Mouse (Mus musculus): ENCODE results near the gene Klf16.

Klf16 gene

GRCm38 (mm10) chr10:80575925-80576324 is 1.2 kb downstream of the Klf16 start:
- no peak for ATAC-seq (ENCODE audit: low TSS enrichment)

DNA sequence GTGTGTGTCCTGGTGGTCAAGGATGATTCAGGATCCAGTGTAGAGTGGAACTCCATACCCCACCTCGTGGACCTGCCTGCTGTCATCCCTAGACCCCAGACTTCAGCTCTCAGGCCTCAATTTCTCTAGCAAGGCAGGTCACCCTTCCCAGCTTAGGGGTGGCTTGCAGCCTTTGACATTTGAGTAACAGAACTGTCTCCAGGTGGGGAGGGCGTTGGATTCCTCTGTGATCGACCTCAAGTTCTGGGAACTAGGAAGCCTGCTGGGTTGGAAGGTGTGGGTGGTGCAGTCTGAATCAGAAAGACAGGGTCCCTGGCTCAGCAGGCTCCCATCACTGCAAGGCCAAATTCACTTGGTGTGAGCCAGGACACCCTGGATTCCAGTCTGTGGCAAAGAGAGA is 2.2 kb downstream of the Klf16 start:
- ATAC-seq (ENCODE audit: low TSS enrichment), result no peak

DNA sequence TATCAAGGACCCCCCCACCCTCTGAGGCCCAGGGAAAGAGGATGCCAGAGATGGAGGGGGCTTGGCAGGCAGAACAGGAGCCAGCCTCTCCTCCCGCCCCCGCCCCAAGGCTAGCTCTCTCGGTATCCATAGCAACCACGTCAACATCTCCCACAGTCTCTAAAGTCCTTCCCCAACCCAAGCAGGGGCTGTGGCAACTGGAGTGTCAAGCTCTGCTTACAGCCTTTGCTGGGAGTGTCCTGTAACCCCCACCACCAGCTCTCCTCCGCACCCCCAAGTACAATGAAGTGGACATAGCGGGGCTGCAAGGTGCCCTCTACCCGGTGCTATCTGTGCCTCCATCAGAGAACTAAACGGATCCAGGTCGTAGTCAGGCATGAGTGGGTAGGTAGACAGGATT is 3.2 kb downstream of the Klf16 start:
- peak; percentile 29; the same call in 1 of the 2 replicates for ATAC-seq (ENCODE audit: low TSS enrichment)

DNA sequence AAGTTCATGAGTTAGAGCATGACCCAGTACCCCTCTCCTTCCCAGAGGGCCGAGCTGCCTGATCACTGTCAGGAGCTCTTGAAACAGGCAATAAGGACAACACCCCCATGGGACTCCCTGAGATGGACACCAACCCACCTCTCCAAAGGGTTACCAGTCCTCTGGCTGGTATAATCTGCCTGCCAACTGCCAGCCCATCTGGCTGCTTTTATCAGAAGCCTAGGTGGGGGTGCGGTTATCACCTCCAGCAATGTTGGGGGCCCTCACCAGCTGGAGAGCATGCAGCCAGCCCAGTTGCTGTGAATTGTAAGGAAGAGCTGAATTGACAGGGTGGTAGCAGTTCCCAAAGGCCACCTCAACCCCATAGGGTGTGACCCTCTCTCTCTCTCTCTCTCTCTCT is 4.6 kb downstream of the Klf16 start:
- no peak for ATAC-seq (ENCODE audit: low TSS enrichment)

GRCm38 (mm10) chr10:80570871-80571836 is 6.0 kb downstream of the Klf16 start:
- ATAC-seq (ENCODE audit: low TSS enrichment), result no peak

- no peak for ATAC-seq (ENCODE audit: low TSS enrichment)
Observed at GRCm38 (mm10) chr10:80570419-80570818, 6.7 kb downstream of the Klf16 start.

DNA sequence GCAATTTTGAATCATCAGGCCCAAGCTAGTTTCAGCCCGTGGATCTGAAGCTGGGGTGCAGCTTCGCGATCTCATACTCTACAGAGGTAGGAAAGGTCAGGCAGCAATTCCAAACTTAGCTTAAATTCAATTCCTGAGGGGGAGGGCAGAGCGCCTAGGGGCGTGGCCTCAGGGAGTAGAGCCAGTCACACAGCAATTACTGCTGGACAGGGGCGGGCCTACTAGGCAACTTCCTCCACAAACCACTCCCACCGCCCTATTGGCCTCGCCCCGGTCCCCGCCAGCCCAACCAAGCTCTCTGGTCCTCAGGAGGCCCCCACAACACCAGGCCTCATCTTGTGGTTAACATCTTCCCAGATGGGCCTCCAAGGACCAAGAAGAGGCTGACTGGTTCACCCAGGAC is 7.5 kb downstream of the Klf16 start:
- no peak for ATAC-seq (ENCODE audit: low TSS enrichment)

GRCm38 (mm10) chr10:80568876-80569275 is 8.2 kb downstream of the Klf16 start:
- no peak for ATAC-seq (ENCODE audit: low TSS enrichment)

GRCm38 (mm10) chr10:80566375-80567092 is 10.6 kb downstream of the Klf16 start:
- peak; percentile 69 for ATAC-seq (ENCODE audit: low TSS enrichment)

- peak; percentile 74 for ATAC-seq (ENCODE audit: low TSS enrichment)
Observed at GRCm38 (mm10) chr10:80561116-80561944, 15.8 kb downstream of the Klf16 start, which contains the start of gene Rexo1. Gene Rexo1 (minus strand): TSS chr10:80561560.

GRCm38 (mm10) chr10:80560621-80561020 is 16.5 kb downstream of the Klf16 start:
- ATAC-seq (ENCODE audit: low TSS enrichment), result no peak

- ATAC-seq (ENCODE audit: low TSS enrichment), result no peak
Observed at GRCm38 (mm10) chr10:80559431-80559830, 17.7 kb downstream of the Klf16 start.

- ATAC-seq (ENCODE audit: low TSS enrichment), result 0 out of 2 replicates have a peak, but pooled peaks have one; percentile 27
Observed at GRCm38 (mm10) chr10:80557346-80557965, 19.7 kb downstream of the Klf16 start.

- no peak for ATAC-seq (ENCODE audit: low TSS enrichment)
Observed at GRCm38 (mm10) chr10:80553997-80554396, 23.1 kb downstream of the Klf16 start.

DNA sequence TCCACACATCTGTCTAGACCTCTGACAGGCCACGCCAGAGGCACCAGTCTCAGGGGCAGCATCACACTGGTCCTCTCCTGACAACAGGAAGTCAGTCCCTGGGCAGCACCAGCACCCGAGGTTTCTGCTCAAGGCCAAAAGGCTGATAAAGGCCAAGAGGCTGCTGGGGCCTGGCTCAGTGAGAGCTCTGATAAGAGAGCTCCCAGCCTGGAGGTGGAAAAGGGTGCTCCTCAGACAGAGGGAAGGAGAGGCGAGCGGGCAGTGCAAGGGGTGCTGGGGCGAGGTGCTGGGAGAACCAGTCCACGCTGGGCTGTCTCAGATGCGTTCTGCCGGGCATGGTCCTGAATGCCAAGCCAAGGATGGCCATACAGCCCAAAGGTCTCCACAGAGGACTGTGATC is 23.5 kb downstream of the Klf16 start:
- ATAC-seq (ENCODE audit: low TSS enrichment), result no peak

GRCm38 (mm10) chr10:80552364-80552763 is 24.8 kb downstream of the Klf16 start:
- no peak for ATAC-seq (ENCODE audit: low TSS enrichment)

GRCm38 (mm10) chr10:80549279-80549678 is 27.8 kb downstream of the Klf16 start:
- no peak for ATAC-seq (ENCODE audit: low TSS enrichment)

DNA sequence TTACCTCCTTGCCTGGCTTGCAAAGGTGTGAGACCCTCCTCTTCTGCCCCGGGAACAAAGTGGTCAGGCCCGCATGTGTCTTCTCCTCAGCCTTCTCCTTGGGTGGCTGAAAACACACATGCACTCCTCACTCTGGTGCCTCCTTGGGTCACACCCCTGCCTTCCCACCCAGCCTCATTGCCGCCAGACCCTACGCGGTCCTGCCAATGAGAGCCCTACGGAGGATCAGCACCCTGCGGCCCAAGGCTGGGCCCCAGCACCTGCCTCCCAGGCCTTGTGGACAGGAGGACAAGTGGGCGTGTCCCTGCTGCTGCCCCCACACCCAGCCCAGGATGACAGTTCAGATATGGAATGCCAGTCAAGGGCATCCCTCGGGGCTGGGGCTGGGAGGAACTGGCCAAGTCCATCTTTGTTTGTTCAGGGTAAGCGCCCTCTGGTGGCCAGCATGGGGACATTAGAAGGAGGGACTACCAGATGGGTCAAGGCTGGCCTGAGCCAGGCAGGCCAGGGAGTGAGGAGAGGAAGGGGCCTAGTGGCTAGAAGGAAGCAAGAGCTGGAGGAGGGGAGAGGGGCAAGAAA is 28.6 kb downstream of the Klf16 start:
- ATAC-seq (ENCODE audit: low TSS enrichment), result peak; percentile 56; the same call in 1 of the 2 replicates

GRCm38 (mm10) chr10:80547539-80547938 is 29.6 kb downstream of the Klf16 start:
- no peak for ATAC-seq (ENCODE audit: low TSS enrichment)

GRCm38 (mm10) chr10:80546945-80547344 is 30.2 kb downstream of the Klf16 start:
- ATAC-seq (ENCODE audit: low TSS enrichment), result no peak

- no peak for ATAC-seq (ENCODE audit: low TSS enrichment)
Observed at GRCm38 (mm10) chr10:80545590-80545989, 31.5 kb downstream of the Klf16 start.

Data from frontal cortex, adult (tissue).